Mouse (Mus musculus) gastrocnemius, postnatal 14 days (tissue): Measurements from ENCODE around the gene Kcnj1. TPM values are rescaled to one million over a fixed set of nuclear protein-coding genes. Genes with fewer than 3 reads are reported as not detected.
A peak's percentile ranks its signal among the peaks of the same experiment; 100 is the strongest.

Experiments
- DNase-seq: peaks from one replicate; pipeline ENCODE4 v3.0.0; 2021; ENCODE audit warnings: mixed read lengths
- intact Hi-C: fragments of 180-260 bp; cut with DNase I; formaldehyde crosslinking; loops from one replicate; pipeline ENCODE4 v1.15.1; 2025; ENCODE audit warnings: low total_unique reads
- total RNA-seq, 2 experiments: library from RNA; stranded (reverse); gene quantifications; 2 replicates each; pipeline ENCODE4 v1.2.3; 2021

Gene Kcnj1
- total RNA-seq, 2 experiments from 2014 or later = not detected

DNA sequence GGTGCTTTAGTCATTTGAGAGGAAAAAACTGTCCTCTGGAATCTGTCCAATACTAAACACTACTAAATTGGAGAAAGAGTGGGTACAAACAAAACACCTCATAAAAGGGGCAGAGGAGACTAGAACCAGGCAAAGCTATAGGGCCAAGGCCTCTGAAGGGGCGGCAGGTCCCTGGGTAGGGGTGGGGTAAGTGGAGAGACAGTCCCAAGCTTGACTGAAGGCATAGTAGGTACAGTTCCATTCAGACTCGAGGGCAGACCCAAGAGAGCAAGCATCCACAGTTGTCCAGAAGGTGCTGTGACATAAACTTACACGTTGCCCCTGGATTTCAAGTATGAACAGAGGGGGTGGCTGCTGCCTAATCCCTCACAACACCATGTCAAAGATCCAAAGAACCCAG lies 70.8 kb downstream of the Kcnj1 start:
- intact Hi-C loops = no loop called here
- DNase-seq = no peak

DNA sequence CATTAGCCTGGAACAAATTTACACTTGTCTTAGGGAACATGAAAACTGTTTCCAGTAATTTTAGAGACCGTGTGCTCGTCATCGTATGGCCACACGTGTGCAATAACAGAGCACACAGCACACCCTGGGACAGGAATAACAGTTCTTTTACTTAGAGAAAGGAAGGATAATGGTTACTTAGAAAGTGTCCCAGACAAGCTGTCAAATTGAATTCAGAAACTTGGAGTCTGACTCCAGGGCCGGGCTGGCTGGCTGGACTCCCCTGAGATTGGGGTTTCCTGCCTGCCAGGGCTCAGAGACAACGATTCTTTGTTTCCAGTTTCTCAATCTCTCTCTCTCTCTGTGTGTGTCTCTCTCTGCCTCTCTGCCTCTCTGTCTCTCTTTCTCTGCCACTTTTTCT lies 71.5 kb downstream of the Kcnj1 start:
- peak; percentile 29 for DNase-seq
- intact Hi-C loops = no loop called here

DNA sequence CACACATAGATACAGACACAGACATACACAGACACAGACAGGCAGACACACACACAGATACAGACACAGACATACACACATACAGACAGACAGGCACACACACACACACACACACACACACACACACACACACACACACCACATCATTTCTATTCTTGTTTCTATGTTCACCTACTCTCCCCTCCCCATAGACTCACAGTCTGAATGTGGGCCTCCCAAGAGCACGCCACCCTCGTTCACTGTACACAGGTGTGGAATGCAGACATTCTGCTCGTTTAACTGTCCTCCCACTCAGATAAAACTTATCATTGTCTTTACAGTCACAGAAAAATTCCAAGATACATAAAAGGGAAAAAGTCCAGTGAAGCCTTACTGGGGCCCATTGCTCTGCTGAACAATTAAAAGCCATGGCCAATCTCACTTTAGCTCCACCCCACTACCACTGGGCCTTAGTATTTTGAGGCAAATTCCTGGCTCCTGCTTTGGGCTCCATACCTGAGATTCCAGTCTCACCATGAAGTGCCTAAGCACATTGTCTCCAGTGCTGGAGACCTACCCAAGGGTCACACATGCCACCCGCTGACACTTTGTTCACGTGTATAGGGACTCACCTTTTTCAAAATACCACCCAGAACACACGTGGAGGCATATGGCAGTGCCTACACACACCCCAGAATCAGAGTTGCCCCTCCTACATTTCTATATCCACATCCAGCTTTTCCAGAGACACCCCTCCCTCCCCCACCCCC lies 72.3 kb downstream of the Kcnj1 start:
- no peak for DNase-seq
- intact Hi-C loops = no loop called here

DNA sequence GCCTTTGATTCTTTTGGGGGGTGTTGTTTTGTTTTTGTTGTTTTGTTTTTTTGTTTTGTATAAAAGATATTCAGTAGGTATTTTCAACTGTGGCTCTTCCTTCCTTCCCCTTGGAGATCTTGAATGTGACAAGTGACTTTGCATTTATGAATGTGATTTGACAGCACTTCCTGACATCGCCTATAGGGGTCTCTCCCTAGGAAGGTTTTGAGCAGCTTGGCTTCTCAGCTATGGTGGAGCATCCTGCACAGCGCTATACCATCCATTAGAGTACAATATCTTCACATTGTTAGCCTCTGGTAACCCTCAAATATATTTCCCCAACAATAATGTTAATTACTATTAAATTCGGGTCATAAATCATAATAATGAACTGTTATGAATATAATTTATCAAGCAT lies 73.5 kb downstream of the Kcnj1 start:
- DNase-seq = no peak
- intact Hi-C loops = no loop called here

DNA sequence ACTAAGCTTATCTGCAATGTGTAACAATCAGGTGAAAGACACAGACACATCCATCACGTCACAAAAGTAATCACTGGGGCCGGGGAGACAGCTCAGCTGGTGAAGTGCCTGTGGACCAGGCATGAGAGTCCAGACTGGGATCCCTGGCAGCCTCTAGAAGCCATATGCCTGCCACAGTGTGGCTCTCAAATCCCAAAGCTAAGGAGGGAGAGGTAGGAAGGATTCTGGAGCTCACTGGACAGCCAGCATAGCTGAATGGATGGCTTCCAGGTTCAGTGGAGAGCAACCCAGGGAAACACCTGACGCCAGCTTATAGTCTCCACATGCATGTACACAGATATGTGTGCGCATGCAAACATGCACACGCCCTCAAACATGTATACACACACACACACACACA lies 76.5 kb downstream of the Kcnj1 start:
- DNase-seq = no peak
- intact Hi-C loops = no loop called here

Other genes starting within 250 kb of the Kcnj1 start
- not detected for gene Kcnj5, start 28.1 kb upstream of the Kcnj1 start, total RNA-seq
- gene Fli1, start 170.4 kb downstream of the Kcnj1 start, total RNA-seq = 10 to 100 TPM; 16.2 to 16.6 TPM